Mouse (Mus musculus): ENCODE data around the gene Zfp82. TPM values are rescaled to one million over a fixed set of nuclear protein-coding genes. Genes with fewer than 3 reads are reported as not detected.

Zfp82 gene
- polyA plus RNA-seq, 1 experiment from 2014 or later, result 4.2 TPM

GRCm38 (mm10) chr7:30090970-30091585 lies 18.4 kb upstream of the Zfp82 start:
- 7% methylated on average over 9 of the region's 9 CpGs for whole genome bisulfite sequencing
- Histone ChIP-seq H3K4me3 (peak overlapping the region; percentile 72), H3K4me2 (peak overlapping the region; percentile 80), H3K9me3 (no peaks in the 10 kb centered on the region), H3K9ac (peak overlapping the region; percentile 72), H3K36me3 (peaks cover 10% of the 10 kb centered on the region), H3K27me3 (replicated peaks) (no peaks in the 10 kb centered on the region), H3K27ac (replicated peaks) (peak overlapping the region; percentile 81), H3K4me1 (peaks cover 29% of the 10 kb centered on the region)
- ATAC-seq (ENCODE audit: extremely low read depth, insufficient number of reproducible peaks, low FRiP score, low TSS enrichment), result no peak

GRCm38 (mm10) chr7:30090092-30090969 lies 17.6 kb upstream of the Zfp82 start, which contains the start of the genes Gm26920 and Zfp566:
Gm26920 (minus strand) TSS chr7:30090410.
Zfp566 (minus strand) TSS chr7:30090527.
- H3K9me3 ChIP-seq, result no peaks in the 10 kb centered on the region
- peaks cover 26% of the 10 kb centered on the region for H3K4me1 ChIP-seq
- H3K9ac ChIP-seq, result peak within 1 kb of the TSS; percentile 88
- peak; percentile 88 for ATAC-seq (ENCODE audit: extremely low read depth, insufficient number of reproducible peaks, low FRiP score, low TSS enrichment)
- H3K4me2 ChIP-seq, result peak within 1 kb of the TSS; percentile 82
- H3K27me3 ChIP-seq (replicated peaks), result no peaks in the 10 kb centered on the region
- H3K4me3 ChIP-seq, result peak within 1 kb of the TSS; percentile 72
- peaks cover 18% of the 10 kb centered on the region for H3K36me3 ChIP-seq
- peak within 1 kb of the TSS; percentile 81 for H3K27ac ChIP-seq (replicated peaks)
- 0% methylated on average over 40 of the region's 40 CpGs for WGBS

DNA sequence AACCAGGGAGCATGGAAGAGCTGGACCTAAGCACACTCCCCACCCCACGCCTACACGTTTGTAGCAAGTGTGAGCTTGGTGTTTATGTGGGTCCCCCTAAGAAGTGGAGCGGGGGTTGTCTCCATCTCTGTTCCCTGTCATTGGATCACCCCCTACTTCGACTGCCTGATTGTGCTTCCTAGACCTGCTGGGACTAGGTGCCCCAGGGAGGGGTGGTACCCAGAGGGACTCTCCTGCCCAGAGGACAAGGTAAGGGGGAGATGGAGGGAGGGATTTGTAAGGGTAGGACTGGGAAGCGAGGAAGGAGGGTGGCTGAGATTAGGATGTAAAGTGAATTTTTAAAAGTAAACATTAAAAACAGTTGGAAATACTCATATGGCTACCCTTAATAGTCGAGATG lies 16.7 kb upstream of the Zfp82 start:
- peaks cover 25% of the 10 kb centered on the region for H3K4me1 ChIP-seq
- ATAC-seq (ENCODE audit: extremely low read depth, insufficient number of reproducible peaks, low FRiP score, low TSS enrichment), result no peak
- H3K9me3 ChIP-seq, result no peaks in the 10 kb centered on the region
- H3K27me3 ChIP-seq (replicated peaks), result no peaks in the 10 kb centered on the region
- 27% methylated on average over 6 of the region's 6 CpGs for WGBS
- H3K4me2 ChIP-seq, result peak overlapping the region; percentile 82
- H3K9ac ChIP-seq, result peak overlapping the region; percentile 88
- H3K27ac ChIP-seq (replicated peaks), result peak overlapping the region; percentile 81; the same call in 1 of the 2 replicates
- peaks cover 26% of the 10 kb centered on the region for H3K36me3 ChIP-seq
- H3K4me3 ChIP-seq, result peak overlapping the region; percentile 72

DNA sequence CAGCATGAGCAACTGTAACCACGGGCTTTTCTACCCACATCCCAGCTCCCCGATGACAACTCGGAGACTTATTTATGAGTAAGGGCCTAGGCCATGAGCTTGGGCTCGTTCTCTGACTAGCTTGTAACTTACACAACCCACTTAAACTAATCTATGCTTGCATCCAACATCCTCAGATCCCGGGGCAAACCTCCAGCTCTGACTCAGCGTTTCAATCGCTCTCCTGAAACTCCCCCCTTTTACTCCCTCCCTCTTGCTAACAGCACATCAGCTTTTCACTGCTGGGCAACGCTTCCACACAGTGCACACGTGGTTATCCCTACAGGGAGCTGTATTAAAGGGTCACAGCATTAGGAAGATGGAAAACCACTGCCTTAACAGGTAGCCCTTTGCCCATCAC lies 13.8 kb upstream of the Zfp82 start:
- WGBS, result 84% methylated on average over 9 of the region's 9 CpGs
- no peak overlapping the region for H3K4me3 ChIP-seq
- peaks cover 19% of the 10 kb centered on the region for H3K4me1 ChIP-seq
- H3K9ac ChIP-seq, result no peak overlapping the region
- H3K4me2 ChIP-seq, result no peak overlapping the region
- H3K9me3 ChIP-seq, result no peaks in the 10 kb centered on the region
- ATAC-seq (ENCODE audit: extremely low read depth, insufficient number of reproducible peaks, low FRiP score, low TSS enrichment), result no peak
- H3K27ac ChIP-seq (replicated peaks), result no peak overlapping the region
- H3K27me3 ChIP-seq (replicated peaks), result no peaks in the 10 kb centered on the region
- H3K36me3 ChIP-seq, result peaks cover 42% of the 10 kb centered on the region

- no peaks in the 10 kb centered on the region for H3K9me3 ChIP-seq
- 80% methylated on average over 5 of the region's 5 CpGs for WGBS
- H3K9ac ChIP-seq, result no peak overlapping the region
- H3K27ac ChIP-seq (replicated peaks), result no peak overlapping the region
- H3K36me3 ChIP-seq, result peaks cover 74% of the 10 kb centered on the region
- no peak for ATAC-seq (ENCODE audit: extremely low read depth, insufficient number of reproducible peaks, low FRiP score, low TSS enrichment)
- H3K4me2 ChIP-seq, result no peak overlapping the region
- no peaks in the 10 kb centered on the region for H3K4me1 ChIP-seq
- H3K4me3 ChIP-seq, result no peak overlapping the region
- H3K27me3 ChIP-seq (replicated peaks), result no peaks in the 10 kb centered on the region
Observed at GRCm38 (mm10) chr7:30064622-30065021, 8.1 kb downstream of the Zfp82 start.

- WGBS, result 83% methylated on average over 5 of the region's 5 CpGs
- no peak for ATAC-seq (ENCODE audit: extremely low read depth, insufficient number of reproducible peaks, low FRiP score, low TSS enrichment)
- H3K27ac ChIP-seq (replicated peaks), result no peak overlapping the region
- H3K36me3 ChIP-seq, result peaks cover 77% of the 10 kb centered on the region
- no peak overlapping the region for H3K4me3 ChIP-seq
- H3K4me2 ChIP-seq, result no peak overlapping the region
- H3K9me3 ChIP-seq, result no peaks in the 10 kb centered on the region
- H3K9ac ChIP-seq, result no peak overlapping the region
- no peaks in the 10 kb centered on the region for H3K4me1 ChIP-seq
- H3K27me3 ChIP-seq (replicated peaks), result no peaks in the 10 kb centered on the region
Observed at GRCm38 (mm10) chr7:30062478-30062877, 10.2 kb downstream of the Zfp82 start.

DNA sequence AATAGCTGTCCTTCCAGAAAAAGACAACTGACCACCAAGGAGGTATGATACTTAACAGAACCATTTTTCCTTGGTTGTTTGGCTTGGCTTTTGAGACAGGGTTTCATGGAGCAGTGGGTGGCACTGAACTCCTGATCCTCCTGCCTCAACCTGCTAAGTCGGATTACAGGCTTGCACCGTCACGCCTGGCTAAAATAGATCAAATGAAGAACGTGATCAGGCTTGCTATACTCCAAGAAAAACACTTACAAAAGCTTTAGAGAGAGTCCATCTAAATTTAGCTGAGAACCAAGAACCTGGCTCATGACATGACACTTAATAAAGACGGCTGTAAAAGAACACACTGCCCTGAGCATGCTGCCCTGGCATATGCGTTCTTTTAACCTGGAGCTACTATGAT lies 12.4 kb downstream of the Zfp82 start:
- H3K4me2 ChIP-seq, result no peak overlapping the region
- H3K27me3 ChIP-seq (replicated peaks), result no peaks in the 10 kb centered on the region
- no peaks in the 10 kb centered on the region for H3K4me1 ChIP-seq
- no peak overlapping the region for H3K9ac ChIP-seq
- no peak for ATAC-seq (ENCODE audit: extremely low read depth, insufficient number of reproducible peaks, low FRiP score, low TSS enrichment)
- no peak overlapping the region for H3K4me3 ChIP-seq
- H3K9me3 ChIP-seq, result no peaks in the 10 kb centered on the region
- 45% methylated on average over 6 of the region's 6 CpGs for WGBS
- H3K36me3 ChIP-seq, result peaks cover 83% of the 10 kb centered on the region
- peak overlapping the region; percentile 21 for H3K27ac ChIP-seq (replicated peaks)

- Histone ChIP-seq H3K4me1 (peaks cover 18% of the 10 kb centered on the region), H3K36me3 (peaks cover 32% of the 10 kb centered on the region), H3K9ac (peak overlapping the region; percentile 52; the same call in 1 of the 2 replicates), H3K4me3 (no peak overlapping the region), H3K27ac (replicated peaks) (no peak overlapping the region), H3K9me3 (no peaks in the 10 kb centered on the region), H3K27me3 (replicated peaks) (no peaks in the 10 kb centered on the region), H3K4me2 (no peak overlapping the region)
- WGBS, result 4% methylated on average over 3 of the region's 3 CpGs
- ATAC-seq (ENCODE audit: extremely low read depth, insufficient number of reproducible peaks, low FRiP score, low TSS enrichment), result no peak
Observed at GRCm38 (mm10) chr7:30053591-30053990, 19.1 kb downstream of the Zfp82 start.

GRCm38 (mm10) chr7:30050882-30051548 lies 21.7 kb downstream of the Zfp82 start, which contains the start of gene Zfp14:
Zfp14 (minus strand) TSS chr7:30051380.
- H3K4me1 ChIP-seq, result peaks cover 18% of the 10 kb centered on the region
- H3K9ac ChIP-seq, result peak within 1 kb of the TSS; percentile 85
- WGBS, result under 1% methylated on average over 40 of the region's 40 CpGs
- no peaks in the 10 kb centered on the region for H3K27me3 ChIP-seq (replicated peaks)
- no peaks in the 10 kb centered on the region for H3K9me3 ChIP-seq
- peaks cover 9% of the 10 kb centered on the region for H3K36me3 ChIP-seq
- ATAC-seq (ENCODE audit: extremely low read depth, insufficient number of reproducible peaks, low FRiP score, low TSS enrichment), result peak; percentile 88
- peak within 1 kb of the TSS; percentile 91 for H3K4me2 ChIP-seq
- peak within 1 kb of the TSS; percentile 83 for H3K27ac ChIP-seq (replicated peaks)
- peak within 1 kb of the TSS; percentile 81 for H3K4me3 ChIP-seq

DNA sequence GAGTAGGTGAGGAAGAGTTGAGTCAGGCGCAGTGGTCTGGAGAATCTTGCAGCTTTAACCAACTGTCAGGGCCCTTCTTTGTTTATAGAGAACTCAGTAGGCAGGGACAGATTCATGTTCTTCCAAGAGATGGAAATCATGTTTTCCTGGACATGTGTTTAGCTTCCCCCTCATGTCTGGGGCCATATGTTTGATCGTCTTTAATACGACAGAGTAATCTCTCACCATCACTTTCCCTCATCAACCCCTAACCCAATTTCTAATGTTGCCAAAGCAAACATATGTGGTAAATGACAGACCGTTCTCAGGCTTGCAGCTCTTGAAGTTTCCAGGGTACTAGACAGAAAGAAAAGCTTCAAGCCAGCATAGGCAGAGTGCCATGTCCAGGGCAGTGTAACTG lies 24.6 kb downstream of the Zfp82 start:
- ATAC-seq (ENCODE audit: extremely low read depth, insufficient number of reproducible peaks, low FRiP score, low TSS enrichment), result no peak
- Histone ChIP-seq H3K9ac (no peak overlapping the region), H3K9me3 (no peaks in the 10 kb centered on the region), H3K27ac (replicated peaks) (no peak overlapping the region), H3K36me3 (no peaks in the 10 kb centered on the region), H3K4me2 (no peak overlapping the region), H3K4me1 (peaks cover 12% of the 10 kb centered on the region), H3K27me3 (replicated peaks) (no peaks in the 10 kb centered on the region), H3K4me3 (no peak overlapping the region)
- 67% methylated on average over 4 of the region's 4 CpGs for WGBS

- 65% methylated on average over 9 of the region's 9 CpGs for WGBS
- Histone ChIP-seq H3K4me3 (no peak overlapping the region), H3K9me3 (no peaks in the 10 kb centered on the region), H3K27ac (replicated peaks) (no peak overlapping the region), H3K9ac (no peak overlapping the region), H3K4me2 (no peak overlapping the region), H3K36me3 (peaks cover 8% of the 10 kb centered on the region; the same call in 1 of the 2 replicates), H3K27me3 (replicated peaks) (no peaks in the 10 kb centered on the region), H3K4me1 (no peaks in the 10 kb centered on the region)
- no peak for ATAC-seq (ENCODE audit: extremely low read depth, insufficient number of reproducible peaks, low FRiP score, low TSS enrichment)
Observed at GRCm38 (mm10) chr7:30044354-30044753, 28.3 kb downstream of the Zfp82 start.

Measured in heart, embryonic 13.5 days (tissue).